Mouse (Mus musculus) erythroblast, embryonic 14.5 days (primary cell): ENCODE results near the gene Znrf1.

Experiments
- GATA1 ChIP-seq: IDR thresholded peaks from 2 replicates; pipeline ENCODE4 v1.6.1; 2012; ENCODE audit warnings: low read length, inconsistent platforms, mixed read lengths
- TAL1 ChIP-seq: IDR thresholded peaks from 3 replicates; pipeline ENCODE4 v1.6.1; 2012; ENCODE audit warnings: low read length, inconsistent platforms, mixed read lengths

DNA sequence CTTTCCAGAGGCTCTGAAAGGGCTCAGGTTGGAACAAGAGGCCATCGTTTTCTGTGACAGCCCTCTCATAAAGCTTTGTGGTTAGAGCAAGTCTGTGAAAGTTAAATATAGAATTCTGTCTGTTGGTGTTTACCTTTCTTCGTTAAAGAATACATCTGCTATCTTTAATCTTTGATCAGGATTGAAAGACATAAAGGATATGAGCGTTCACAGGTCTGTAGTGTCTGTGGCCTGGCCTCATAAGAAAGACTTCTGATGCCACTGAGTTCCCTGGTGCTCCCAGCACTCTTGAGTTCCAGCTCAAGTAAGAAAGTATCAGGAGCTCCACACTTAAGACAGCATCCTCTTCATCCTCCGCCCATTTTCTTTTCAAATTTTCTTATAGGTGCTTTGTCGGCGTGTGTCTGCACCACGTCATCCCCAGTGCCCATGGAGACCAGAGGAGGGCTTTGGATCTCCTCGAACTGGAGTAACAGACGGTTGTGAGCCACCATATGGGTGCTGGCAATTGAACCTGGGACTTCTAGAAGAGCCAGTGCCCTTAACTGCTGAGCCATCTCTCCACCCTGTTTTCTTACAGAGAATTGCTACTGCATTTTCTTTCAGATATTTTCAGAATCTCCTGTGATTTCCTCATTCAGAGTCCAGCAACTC lies 42.1 kb downstream of the Znrf1 start:
- no peak for TF ChIP-seq TAL1
- no peak for TF ChIP-seq GATA1
